Mouse (Mus musculus): ENCODE data around the gene Adgre1.
"Not testable (repeated sequence)": the region's sequence is repeated elsewhere in the genome, so short reads cannot be mapped to it uniquely, and the experiment has no call there.

Adgre1 gene

DNA sequence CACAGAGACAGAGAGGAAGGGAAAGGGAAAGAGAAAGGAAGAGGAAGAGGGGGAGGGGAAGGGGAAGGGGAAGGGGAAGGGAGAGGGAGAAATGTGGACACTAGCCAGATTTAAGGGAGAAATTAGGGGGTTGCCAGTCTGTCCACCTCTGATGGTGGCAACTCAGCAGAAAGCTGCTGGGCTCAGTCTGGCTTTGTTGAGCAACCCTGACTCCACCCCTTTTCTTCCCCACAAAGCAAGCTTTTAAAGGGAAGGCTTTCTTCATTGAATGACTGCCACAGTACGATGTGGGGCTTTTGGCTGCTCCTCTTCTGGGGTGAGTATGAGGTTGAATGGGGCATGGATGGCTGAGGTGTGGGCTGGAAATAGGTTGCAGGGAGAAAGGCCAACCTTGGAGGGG, at the start of gene Adgre1:
Gene Adgre1, plus strand, starts transcription at position 251 of the 400 bp plus-strand sequence.
- no peaks in the 10 kb centered on the region for H3K4me1 ChIP-seq (replicated peaks; ENCODE audit: low read depth, low read length)
- TF ChIP-seq NANOG (IDR thresholded peaks at IDR 0.05; ENCODE audit: borderline replicate concordance, low read length) (no peak), POU5F1 (IDR thresholded peaks at IDR 0.05; ENCODE audit: borderline replicate concordance, low read length) (no peak), CTCF (conservative IDR thresholded peaks at IDR 0.05; ENCODE audit: low read length) (no peak)
- H3K36me3 ChIP-seq (ENCODE audit: insufficient read depth, low read length), result no peaks in the 10 kb centered on the region
- H3K4me3 ChIP-seq (replicated peaks; ENCODE audit: low read length), result no peak within 1 kb of the TSS
- H3K9me3 ChIP-seq (ENCODE audit: low read length), result no peaks in the 10 kb centered on the region
- no peaks in the 10 kb centered on the region for H3K27me3 ChIP-seq (ENCODE audit: insufficient read depth, low read length)

DNA sequence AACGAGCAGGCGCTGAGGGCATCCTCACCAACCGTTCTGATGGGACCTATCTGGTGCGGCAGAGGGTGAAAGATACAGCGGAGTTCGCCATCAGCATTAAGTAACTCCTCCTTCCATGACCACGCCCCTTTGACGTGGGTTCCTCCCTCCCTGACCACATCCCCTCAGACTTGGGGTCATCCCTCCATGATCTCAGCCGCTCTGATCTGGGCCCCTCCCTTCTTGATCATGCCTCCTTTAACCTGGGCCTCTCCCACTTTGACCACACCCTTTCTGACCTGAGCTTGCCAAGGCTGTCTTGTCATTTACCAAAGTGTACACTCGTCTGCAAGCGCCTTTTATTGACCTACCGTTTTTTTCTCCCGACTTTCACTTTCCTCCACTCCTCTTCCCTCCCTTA, 46.7 kb upstream of the Adgre1 start:
- Histone ChIP-seq H3K9me3 (ENCODE audit: low read length) (no peaks in the 10 kb centered on the region), H3K27me3 (ENCODE audit: insufficient read depth, low read length) (0 out of 2 replicates have a peak, but pooled peaks cover 2% of the 10 kb centered on the region), H3K4me1 (replicated peaks; ENCODE audit: low read depth, low read length) (peaks cover 10% of the 10 kb centered on the region), H3K4me3 (replicated peaks; ENCODE audit: low read length) (peak overlapping the region; percentile 59), H3K36me3 (ENCODE audit: insufficient read depth, low read length) (no peaks in the 10 kb centered on the region)
- TF ChIP-seq NANOG (IDR thresholded peaks at IDR 0.05; ENCODE audit: borderline replicate concordance, low read length), result no peak
- TF ChIP-seq POU5F1 (IDR thresholded peaks at IDR 0.05; ENCODE audit: borderline replicate concordance, low read length), result no peak
- TF ChIP-seq CTCF (conservative IDR thresholded peaks at IDR 0.05; ENCODE audit: low read length), result no peak

DNA sequence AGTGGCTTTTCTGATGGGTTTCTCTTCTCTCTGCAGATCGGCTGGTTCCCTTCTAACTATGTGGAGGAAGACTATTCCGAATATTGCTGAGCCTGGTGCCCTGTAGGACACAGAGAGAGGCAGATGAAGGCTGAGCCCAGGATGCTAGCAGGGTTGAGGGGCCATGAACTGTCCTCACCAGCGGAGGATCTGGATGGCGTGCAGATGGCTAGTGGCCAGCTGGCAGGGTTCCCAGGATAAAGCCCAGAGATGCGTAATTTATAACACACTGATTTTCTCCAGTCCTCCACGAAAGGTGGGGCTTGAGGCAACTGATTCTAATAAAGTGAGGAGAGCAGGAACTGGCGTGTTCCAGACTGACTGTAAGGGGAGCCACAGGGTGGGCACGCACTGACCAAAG, 30.9 kb upstream of the Adgre1 start:
- Histone ChIP-seq H3K9me3 (ENCODE audit: low read length) (no peaks in the 10 kb centered on the region), H3K36me3 (ENCODE audit: insufficient read depth, low read length) (no peaks in the 10 kb centered on the region)
- TF ChIP-seq CTCF (conservative IDR thresholded peaks at IDR 0.05; ENCODE audit: low read length) (no peak), NANOG (IDR thresholded peaks at IDR 0.05; ENCODE audit: borderline replicate concordance, low read length) (no peak), POU5F1 (IDR thresholded peaks at IDR 0.05; ENCODE audit: borderline replicate concordance, low read length) (no peak)

DNA sequence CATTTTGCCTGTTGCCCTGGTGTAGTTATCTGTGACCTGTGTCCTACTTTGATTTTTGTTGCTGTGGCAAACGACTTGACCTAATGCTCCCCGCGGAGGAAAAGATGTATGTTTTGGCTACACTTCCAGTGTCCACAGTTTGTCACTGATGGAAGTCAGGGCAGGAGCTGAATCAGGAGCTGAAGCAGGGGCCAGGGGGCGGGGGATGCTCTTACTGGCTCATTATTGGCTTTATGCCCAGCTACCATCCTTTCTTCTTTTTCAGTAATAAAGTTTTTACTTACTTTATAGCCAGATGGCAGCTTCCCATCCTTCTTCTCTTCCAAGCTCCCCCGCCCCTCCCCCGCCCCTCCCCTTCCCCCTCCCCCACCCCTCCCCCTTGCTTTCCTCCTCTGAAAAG, 29.5 kb upstream of the Adgre1 start:
- H3K27me3 ChIP-seq (ENCODE audit: insufficient read depth, low read length), result peaks cover 6% of the 10 kb centered on the region; the same call in 1 of the 2 replicates
- 0 out of 2 replicates have a peak overlapping the region, but pooled peaks have one; percentile 33 for H3K4me3 ChIP-seq (replicated peaks; ENCODE audit: low read length)
- H3K4me1 ChIP-seq (replicated peaks; ENCODE audit: low read depth, low read length), result peaks cover 36% of the 10 kb centered on the region
- H3K9me3 ChIP-seq (ENCODE audit: low read length), result no peaks in the 10 kb centered on the region
- no peaks in the 10 kb centered on the region for H3K36me3 ChIP-seq (ENCODE audit: insufficient read depth, low read length)
- TF ChIP-seq CTCF (conservative IDR thresholded peaks at IDR 0.05; ENCODE audit: low read length) (no peak), POU5F1 (IDR thresholded peaks at IDR 0.05; ENCODE audit: borderline replicate concordance, low read length) (no peak), NANOG (IDR thresholded peaks at IDR 0.05; ENCODE audit: borderline replicate concordance, low read length) (no peak)

More for the DNA sequence above, 30.9 kb upstream of the Adgre1 start:
- H3K4me1 ChIP-seq (replicated peaks; ENCODE audit: low read depth, low read length), result peaks cover 35% of the 10 kb centered on the region
- no peak overlapping the region for H3K4me3 ChIP-seq (replicated peaks; ENCODE audit: low read length)
- peaks cover 6% of the 10 kb centered on the region; the same call in 1 of the 2 replicates for H3K27me3 ChIP-seq (ENCODE audit: insufficient read depth, low read length)

DNA sequence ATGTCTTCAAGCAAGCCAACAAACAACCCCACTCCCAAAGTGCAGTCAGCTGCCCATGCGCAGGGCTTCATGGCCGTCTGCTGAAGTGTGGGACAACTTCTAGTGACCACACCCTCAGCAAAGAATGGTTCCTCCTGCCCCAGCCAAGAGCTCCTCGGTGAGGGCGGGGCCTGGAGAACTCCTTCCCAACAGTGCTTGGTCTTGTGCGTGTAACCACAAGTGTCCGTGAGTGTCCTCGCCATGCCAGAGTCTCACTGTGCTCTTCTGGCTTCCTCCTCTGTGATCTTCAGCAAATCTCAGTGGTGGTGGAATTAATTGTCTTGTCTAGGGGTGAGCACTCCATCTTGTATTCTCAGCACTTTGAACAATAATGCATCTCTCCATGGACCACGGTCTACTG, 27.5 kb upstream of the Adgre1 start:
- no peak overlapping the region for H3K4me3 ChIP-seq (replicated peaks; ENCODE audit: low read length)
- peaks cover 46% of the 10 kb centered on the region for H3K4me1 ChIP-seq (replicated peaks; ENCODE audit: low read depth, low read length)
- H3K27me3 ChIP-seq (ENCODE audit: insufficient read depth, low read length), result 0 out of 2 replicates have a peak, but pooled peaks cover under 1% of the 10 kb centered on the region
- TF ChIP-seq CTCF (conservative IDR thresholded peaks at IDR 0.05; ENCODE audit: low read length), result no peak
- no peak for TF ChIP-seq POU5F1 (IDR thresholded peaks at IDR 0.05; ENCODE audit: borderline replicate concordance, low read length)
- TF ChIP-seq NANOG (IDR thresholded peaks at IDR 0.05; ENCODE audit: borderline replicate concordance, low read length), result no peak
- no peaks in the 10 kb centered on the region for H3K9me3 ChIP-seq (ENCODE audit: low read length)
- no peaks in the 10 kb centered on the region for H3K36me3 ChIP-seq (ENCODE audit: insufficient read depth, low read length)

DNA sequence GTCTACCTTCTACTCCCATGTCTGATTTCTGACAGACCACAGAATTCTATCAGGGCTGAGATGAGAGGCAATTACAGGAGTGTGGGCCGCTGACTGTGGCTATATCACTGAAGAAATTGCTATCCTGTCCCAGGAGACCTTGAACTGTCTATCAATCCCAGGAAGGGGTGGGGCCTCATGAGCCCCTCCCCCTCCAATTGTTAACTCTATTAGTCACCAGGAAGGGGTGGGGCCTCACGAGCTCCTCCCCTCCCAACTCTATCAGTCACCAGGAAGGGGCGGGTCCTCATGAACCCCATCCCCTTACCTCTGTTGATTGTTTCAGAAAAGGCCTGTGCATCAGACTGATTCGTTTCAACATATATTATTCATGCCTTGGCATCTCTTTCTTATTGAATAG, 26.2 kb upstream of the Adgre1 start:
- H3K4me3 ChIP-seq (replicated peaks; ENCODE audit: low read length), result no peak overlapping the region
- TF ChIP-seq NANOG (IDR thresholded peaks at IDR 0.05; ENCODE audit: borderline replicate concordance, low read length) (no peak), CTCF (conservative IDR thresholded peaks at IDR 0.05; ENCODE audit: low read length) (no peak), POU5F1 (IDR thresholded peaks at IDR 0.05; ENCODE audit: borderline replicate concordance, low read length) (no peak)
- H3K4me1 ChIP-seq (replicated peaks; ENCODE audit: low read depth, low read length), result peaks cover 46% of the 10 kb centered on the region

DNA sequence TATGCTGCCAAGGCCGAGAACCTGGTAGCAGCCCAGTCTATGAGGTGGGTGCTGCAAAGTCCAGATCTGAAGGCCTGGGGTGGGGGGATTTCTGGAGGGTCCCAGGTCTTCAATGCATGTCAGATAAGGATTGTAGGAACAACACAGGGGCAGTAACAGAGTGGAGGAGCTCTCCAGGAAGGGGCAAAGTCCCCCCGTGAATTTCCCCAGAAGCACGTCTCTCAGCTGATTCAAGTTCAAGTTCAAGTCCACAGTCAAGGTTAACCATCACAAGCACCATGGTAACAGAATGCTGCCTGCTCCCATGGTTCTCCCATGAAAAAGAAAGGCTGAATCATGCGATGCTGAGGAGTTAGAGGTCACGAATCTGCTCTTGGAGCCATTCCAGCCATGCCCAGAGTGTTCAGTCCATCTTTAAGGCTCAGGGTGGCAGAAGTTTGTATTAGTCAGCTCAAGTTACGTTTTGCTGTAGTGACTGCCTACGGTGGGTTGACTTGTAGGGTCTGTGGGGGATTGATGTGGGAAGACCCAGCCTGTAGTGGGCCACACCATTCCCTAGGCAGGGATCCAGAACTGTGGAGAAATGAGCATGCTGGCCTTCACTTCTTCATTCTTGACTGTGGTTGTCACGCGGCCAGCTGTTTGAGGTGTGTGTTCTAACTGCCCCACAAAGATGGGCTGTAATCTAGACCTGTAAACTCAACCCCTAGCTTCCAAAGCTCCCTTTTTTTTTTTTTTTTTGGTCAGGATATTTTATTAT, 24.3 kb upstream of the Adgre1 start:
- H3K4me3 ChIP-seq (replicated peaks; ENCODE audit: low read length), result no peak overlapping the region
- no peaks in the 10 kb centered on the region for H3K36me3 ChIP-seq (ENCODE audit: insufficient read depth, low read length)
- no peak for TF ChIP-seq POU5F1 (IDR thresholded peaks at IDR 0.05; ENCODE audit: borderline replicate concordance, low read length)
- no peak for TF ChIP-seq NANOG (IDR thresholded peaks at IDR 0.05; ENCODE audit: borderline replicate concordance, low read length)
- no peak for TF ChIP-seq CTCF (conservative IDR thresholded peaks at IDR 0.05; ENCODE audit: low read length)
- no peaks in the 10 kb centered on the region for H3K9me3 ChIP-seq (ENCODE audit: low read length)
- no peaks in the 10 kb centered on the region; the same call in none of the 2 replicates for H3K27me3 ChIP-seq (ENCODE audit: insufficient read depth, low read length)
- H3K4me1 ChIP-seq (replicated peaks; ENCODE audit: low read depth, low read length), result peaks cover 30% of the 10 kb centered on the region

More for the DNA sequence above, 26.2 kb upstream of the Adgre1 start:
- no peaks in the 10 kb centered on the region for H3K9me3 ChIP-seq (ENCODE audit: low read length)
- H3K36me3 ChIP-seq (ENCODE audit: insufficient read depth, low read length), result no peaks in the 10 kb centered on the region
- H3K27me3 ChIP-seq (ENCODE audit: insufficient read depth, low read length), result no peaks in the 10 kb centered on the region; the same call in 1 of the 2 replicates

DNA sequence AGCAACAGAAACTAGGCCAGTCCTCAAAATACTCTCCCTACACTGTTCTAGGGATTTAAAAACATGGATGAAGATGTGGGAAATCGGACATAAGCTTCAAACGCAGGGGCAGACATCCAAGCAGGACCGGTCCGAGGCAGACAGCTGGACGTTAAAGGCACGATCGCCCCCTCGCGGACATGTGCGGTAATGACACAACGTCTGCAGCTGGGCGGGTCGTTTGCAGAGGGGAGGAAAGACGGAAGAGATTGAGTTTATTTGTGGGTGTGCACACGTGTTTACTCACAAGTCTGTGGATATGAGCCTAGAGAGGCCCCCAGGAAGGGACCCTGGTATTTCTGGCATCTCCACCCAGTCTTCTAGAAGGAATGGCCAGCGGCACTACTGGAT, 23.7 kb upstream of the Adgre1 start:
- no peak overlapping the region for H3K4me3 ChIP-seq (replicated peaks; ENCODE audit: low read length)
- TF ChIP-seq CTCF (conservative IDR thresholded peaks at IDR 0.05; ENCODE audit: low read length) (peak; percentile 88), NANOG (IDR thresholded peaks at IDR 0.05; ENCODE audit: borderline replicate concordance, low read length) (no peak)
- H3K9me3 ChIP-seq (ENCODE audit: low read length), result no peaks in the 10 kb centered on the region
- H3K27me3 ChIP-seq (ENCODE audit: insufficient read depth, low read length), result no peaks in the 10 kb centered on the region; the same call in none of the 2 replicates
- H3K4me1 ChIP-seq (replicated peaks; ENCODE audit: low read depth, low read length), result peaks cover 24% of the 10 kb centered on the region
- no peaks in the 10 kb centered on the region for H3K36me3 ChIP-seq (ENCODE audit: insufficient read depth, low read length)

DNA sequence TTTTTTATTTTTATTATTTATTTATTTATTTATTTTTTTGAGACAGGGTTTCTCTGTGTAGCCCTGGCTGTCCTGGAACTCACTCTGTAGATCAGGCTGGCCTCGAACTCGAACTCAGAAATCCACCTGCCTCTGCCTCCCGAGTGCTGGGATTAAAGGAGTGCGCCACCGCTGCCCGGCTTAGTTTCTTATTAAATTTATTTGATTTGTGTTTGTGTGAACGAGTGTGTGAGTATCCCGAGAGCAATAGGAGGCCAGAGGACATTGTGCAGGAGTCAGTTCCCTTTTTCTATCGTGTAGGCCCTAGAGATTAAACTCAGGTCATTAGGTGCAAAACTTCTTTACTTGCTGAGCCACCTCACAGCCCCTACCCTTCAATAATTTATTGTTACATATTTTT, 23.3 kb upstream of the Adgre1 start:
- H3K4me1 ChIP-seq (replicated peaks; ENCODE audit: low read depth, low read length), result peaks cover 24% of the 10 kb centered on the region
- H3K4me3 ChIP-seq (replicated peaks; ENCODE audit: low read length); H3K27me3 ChIP-seq (ENCODE audit: insufficient read depth, low read length); H3K9me3 ChIP-seq (ENCODE audit: low read length); H3K36me3 ChIP-seq (ENCODE audit: insufficient read depth, low read length): not testable (repeated sequence)

Measured in E14TG2a.4 (cell line).